Mouse (Mus musculus) 3134 (cell line): Measurements from ENCODE around the gene Foxred2.

ENCODE experiments used
- DNase-seq: peaks from one replicate; pipeline ENCODE4 v3.0.0-alpha.2; 2011; ENCODE audit warnings: low spot score; ENCODE audit not compliant: insufficient read length; ENCODE audit errors: extremely low read depth

Gene Foxred2

GRCm38 (mm10) chr15:77949061-77949460 is 7.5 kb downstream of the Foxred2 start:
- no peak for DNase-seq

GRCm38 (mm10) chr15:77945711-77946110 is 10.8 kb downstream of the Foxred2 start:
- peak; percentile 90 for DNase-seq

- DNase-seq, result no peak
Observed at GRCm38 (mm10) chr15:77941563-77941962, 15.0 kb downstream of the Foxred2 start.

- DNase-seq, result peak; percentile 45
Observed at GRCm38 (mm10) chr15:77938516-77938915, 18.0 kb downstream of the Foxred2 start.

- no peak for DNase-seq
Observed at GRCm38 (mm10) chr15:77935673-77936375, 20.7 kb downstream of the Foxred2 start.

GRCm38 (mm10) chr15:77934968-77935367 is 21.6 kb downstream of the Foxred2 start:
- DNase-seq, result no peak

- peak; percentile 89 for DNase-seq
Observed at GRCm38 (mm10) chr15:77934326-77934725, 22.2 kb downstream of the Foxred2 start.

GRCm38 (mm10) chr15:77933770-77934169 is 22.8 kb downstream of the Foxred2 start:
- DNase-seq, result peak; percentile 90

GRCm38 (mm10) chr15:77933222-77933621 is 23.3 kb downstream of the Foxred2 start:
- no peak for DNase-seq

GRCm38 (mm10) chr15:77931689-77932016 is 24.9 kb downstream of the Foxred2 start:
- DNase-seq, result no peak

- no peak for DNase-seq
Observed at GRCm38 (mm10) chr15:77930986-77931688, 25.4 kb downstream of the Foxred2 start.

- no peak for DNase-seq
Observed at GRCm38 (mm10) chr15:77929804-77930203, 26.7 kb downstream of the Foxred2 start.

GRCm38 (mm10) chr15:77928673-77929331 is 27.7 kb downstream of the Foxred2 start, which contains the start of gene Txn2:
Gene Txn2, minus strand, starts transcription at chr15:77929006.
- DNase-seq, result peak; percentile 97

GRCm38 (mm10) chr15:77928091-77928490 is 28.4 kb downstream of the Foxred2 start:
- DNase-seq, result no peak

- no peak for DNase-seq
Observed at GRCm38 (mm10) chr15:77926921-77927320, 29.6 kb downstream of the Foxred2 start.

- no peak for DNase-seq
Observed at GRCm38 (mm10) chr15:77925195-77925594, 31.3 kb downstream of the Foxred2 start.

GRCm38 (mm10) chr15:77923267-77924035 is 33.1 kb downstream of the Foxred2 start:
- DNase-seq, result no peak

GRCm38 (mm10) chr15:77922710-77923109 is 33.8 kb downstream of the Foxred2 start:
- no peak for DNase-seq

GRCm38 (mm10) chr15:77921636-77922035 is 34.9 kb downstream of the Foxred2 start:
- no peak for DNase-seq

- DNase-seq, result peak; percentile 47
Observed at GRCm38 (mm10) chr15:77920511-77921462, 35.7 kb downstream of the Foxred2 start.
